Mouse (Mus musculus) kidney, embryonic 14.5 days (tissue): ENCODE results near the gene Dohh. TPM values are rescaled to one million over a fixed set of nuclear protein-coding genes. Genes with fewer than 3 reads are reported as not detected.

ENCODE experiments used
- ATAC-seq: fragments of 200-750 bp; cut with Nextera tagmentation; 2 replicates; pipeline ENCODE4 v1.8.0; 2017; ENCODE audit warnings: moderate number of reproducible peaks, mild to moderate bottlenecking, moderate TSS enrichment, moderate library complexity; ENCODE audit not compliant: low FRiP score, low TSS enrichment
- H3K27ac ChIP-seq: fragments of 300-500 bp; sonication (generic); 2 replicates; pipeline ENCODE4 v1.5.1; 2014; ENCODE audit warnings: low read depth, mild to moderate bottlenecking, low read length, moderate library complexity, mixed read lengths
- H3K27me3 ChIP-seq: fragments of 300-500 bp; sonication (generic); 2 replicates; pipeline ENCODE4 v1.6.1; 2014; ENCODE audit warnings: mild to moderate bottlenecking, low read length; ENCODE audit not compliant: control insufficient read depth, insufficient read depth
- H3K36me3 ChIP-seq: fragments of 300-500 bp; sonication (generic); 2 replicates; pipeline ENCODE4 v1.6.1; 2014; ENCODE audit warnings: low read length, mixed read lengths; ENCODE audit not compliant: control insufficient read depth, insufficient read depth
- H3K4me1 ChIP-seq: fragments of 300-500 bp; sonication (generic); 2 replicates; pipeline ENCODE4 v1.6.1; 2014; ENCODE audit warnings: low read length, mixed read lengths; ENCODE audit not compliant: control insufficient read depth, insufficient read depth
- H3K4me2 ChIP-seq: fragments of 300-500 bp; sonication (generic); replicated peaks from 2 replicates; pipeline ENCODE4 v1.6.1; 2014; ENCODE audit warnings: low read depth, mild to moderate bottlenecking, low read length
- H3K4me3 ChIP-seq: fragments of 300-500 bp; sonication (generic); 2 replicates; pipeline ENCODE4 v1.5.1; 2014; ENCODE audit warnings: mild to moderate bottlenecking, low read length
- H3K9ac ChIP-seq: fragments of 300-500 bp; sonication (generic); 2 replicates; pipeline ENCODE4 v1.6.1; 2014; ENCODE audit warnings: low read depth, mild to moderate bottlenecking, low read length, moderate library complexity
- H3K9me3 ChIP-seq: fragments of 300-500 bp; sonication (generic); 2 replicates; pipeline ENCODE4 v1.6.1; 2016; ENCODE audit warnings: low read length; ENCODE audit not compliant: control insufficient read depth
- WGBS: fragments of 180-500 bp; shearing (Covaris S2); extraction: QIAGEN DNeasy Blood & Tissue Kit; methylation state at CpG from one replicate; pipeline ENCODE4 v1.1.7; 2014; 5-methylcytosine and 5-hydroxymethylcytosine counted together
- polyA plus RNA-seq: library from polyadenylated mRNA; unstranded; fragments of >200 nt; fragmentation: Nextera tagmentation; extraction: Ambion mirVana; gene quantifications from 2 replicates; pipeline ENCODE4 v1.2.1, GENCODE M21; 2014

Dohh gene
- polyA plus RNA-seq, result 59.2 and 73.9 TPM in 2 replicates

- Histone ChIP-seq H3K27ac (peak within 1 kb of the TSS; percentile 82), H3K4me3 (peak within 1 kb of the TSS; percentile 98), H3K9me3 (no peaks in the 10 kb centered on the region), H3K4me2 (peak within 1 kb of the TSS; percentile 69), H3K9ac (peak within 1 kb of the TSS; percentile 83), H3K27me3 (no peaks in the 10 kb centered on the region), H3K4me1 (peaks cover 9% of the 10 kb centered on the region), H3K36me3 (peaks cover 30% of the 10 kb centered on the region)
- WGBS, result 4% methylated on average over 52 of the region's 54 CpGs
- ATAC-seq, result peak; percentile 93
These were observed at the start of gene Dohh, which contains the start of gene Gm48551 for GRCm38 (mm10) chr10:81383802-81384604. Gene Dohh, plus strand, starts transcription at chr10:81384428. Gene Gm48551, plus strand, starts transcription at chr10:81384466.

DNA sequence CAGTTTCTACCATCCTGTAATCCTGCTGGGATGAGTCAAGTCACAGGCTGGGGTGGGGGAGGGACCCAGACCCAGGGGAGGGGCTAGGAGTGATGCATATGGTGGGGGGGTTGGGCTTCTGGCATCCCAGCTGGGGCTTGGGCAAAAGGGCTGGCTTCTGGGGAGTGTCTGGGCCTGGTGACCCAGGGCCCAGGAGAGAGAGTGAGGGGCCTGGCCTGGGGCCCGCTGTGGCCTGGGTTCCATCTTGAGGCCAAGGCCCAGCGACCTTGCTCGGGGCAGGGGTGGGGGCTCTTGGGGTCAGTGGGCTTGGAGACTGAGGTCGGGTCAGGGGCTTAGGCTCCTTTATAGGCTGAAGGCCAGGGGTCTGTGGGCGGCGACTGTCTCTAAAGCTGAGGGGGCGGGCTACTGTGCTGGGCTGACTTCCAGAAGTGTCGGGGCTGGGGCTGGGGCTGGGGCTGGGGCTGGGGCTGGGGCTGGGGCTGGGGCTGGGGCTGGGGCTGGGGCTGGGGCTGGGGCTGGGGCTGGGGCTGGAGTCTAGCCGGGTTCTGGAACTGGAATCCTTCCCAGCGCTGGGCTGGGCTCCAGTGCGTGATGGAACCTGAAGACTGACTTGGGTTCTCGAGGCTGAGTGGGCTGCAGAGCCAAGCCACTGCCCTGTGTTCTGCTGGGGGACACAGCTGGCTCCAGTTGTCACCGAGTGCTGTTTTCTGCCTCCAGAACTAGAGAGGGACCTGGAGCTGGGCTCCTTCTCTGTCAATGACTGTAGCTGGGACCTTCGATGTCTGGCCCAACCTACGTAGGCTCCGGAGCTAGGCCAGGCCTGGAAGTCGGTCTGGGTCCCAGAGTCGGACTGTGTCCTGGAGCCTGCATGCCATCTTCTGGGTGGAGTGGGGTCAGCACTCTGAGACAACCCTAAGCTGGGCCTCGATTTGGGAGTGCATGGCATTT lies 48.6 kb upstream of the Dohh start:
- H3K27ac ChIP-seq, result peak overlapping the region; percentile 52
- H3K4me2 ChIP-seq, result no peak overlapping the region; the same call in 1 of the 2 replicates
- H3K9me3 ChIP-seq, result no peaks in the 10 kb centered on the region
- peak; percentile 41 for ATAC-seq
- peaks cover 9% of the 10 kb centered on the region for H3K27me3 ChIP-seq
- WGBS, result 42% methylated on average over 12 of the region's 19 CpGs
- no peak overlapping the region for H3K9ac ChIP-seq
- no peaks in the 10 kb centered on the region for H3K36me3 ChIP-seq
- no peak overlapping the region for H3K4me3 ChIP-seq
- H3K4me1 ChIP-seq, result peaks cover 26% of the 10 kb centered on the region

- WGBS, result 70% methylated on average over 4 of the region's 4 CpGs
- H3K36me3 ChIP-seq, result no peaks in the 10 kb centered on the region
- no peak overlapping the region for H3K4me3 ChIP-seq
- peaks cover 26% of the 10 kb centered on the region for H3K4me1 ChIP-seq
- H3K9me3 ChIP-seq, result no peaks in the 10 kb centered on the region
- ATAC-seq, result no peak
- H3K4me2 ChIP-seq, result no peak overlapping the region
- no peak overlapping the region for H3K9ac ChIP-seq
- peak overlapping the region; percentile 52; the same call in 1 of the 2 replicates for H3K27ac ChIP-seq
- peaks cover 9% of the 10 kb centered on the region for H3K27me3 ChIP-seq
These were observed 47.7 kb upstream of the Dohh start for GRCm38 (mm10) chr10:81336558-81336957.

DNA sequence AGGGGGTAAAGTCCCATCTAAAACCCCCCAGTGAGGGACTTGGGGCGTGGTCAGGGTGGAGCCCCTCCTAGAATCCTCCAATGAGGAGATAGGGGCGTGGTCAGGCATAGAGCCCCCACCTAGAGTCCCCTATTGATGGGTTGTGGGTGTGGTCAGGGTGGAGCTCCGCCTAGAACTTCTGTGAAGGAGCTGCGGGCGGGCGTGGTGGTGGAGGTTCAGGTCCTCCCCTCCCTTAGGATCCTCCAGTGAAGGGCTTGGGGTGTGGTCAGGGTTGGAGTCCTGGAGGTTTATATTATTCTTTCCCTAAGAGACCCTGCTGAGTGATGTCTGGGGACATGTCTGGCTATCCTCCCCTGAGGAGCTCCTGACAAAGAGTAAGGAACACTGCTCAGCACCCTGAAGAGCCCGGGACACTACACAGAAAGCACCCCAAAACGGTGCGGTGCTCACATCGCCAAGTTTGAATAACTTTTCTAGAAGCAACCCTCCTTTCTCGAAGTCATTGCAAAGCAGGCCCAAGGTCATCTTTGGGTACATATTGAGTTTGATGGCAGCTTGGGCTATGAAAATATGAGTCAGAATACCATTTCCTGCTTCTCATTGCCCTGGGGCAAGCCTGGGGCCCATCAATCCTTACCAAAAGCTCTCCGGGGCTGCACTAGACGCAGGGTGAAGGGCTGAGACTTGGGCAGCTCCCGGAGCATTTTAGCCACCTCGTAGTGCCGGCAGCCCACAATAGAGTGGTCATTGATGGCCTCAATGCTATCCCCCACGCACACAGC lies 43.5 kb upstream of the Dohh start:
- Histone ChIP-seq H3K27ac (no peak overlapping the region), H3K27me3 (peaks cover 22% of the 10 kb centered on the region), H3K9ac (no peak overlapping the region), H3K4me2 (no peak overlapping the region), H3K36me3 (no peaks in the 10 kb centered on the region), H3K9me3 (no peaks in the 10 kb centered on the region), H3K4me3 (no peak overlapping the region), H3K4me1 (peaks cover 12% of the 10 kb centered on the region; the same call in 1 of the 2 replicates)
- WGBS, result 41% methylated on average over 17 of the region's 17 CpGs
- ATAC-seq, result no peak

GRCm38 (mm10) chr10:81341333-81341949 lies 42.8 kb upstream of the Dohh start:
- Histone ChIP-seq H3K4me3 (no peak overlapping the region), H3K27me3 (peaks cover 22% of the 10 kb centered on the region), H3K36me3 (no peaks in the 10 kb centered on the region), H3K9me3 (no peaks in the 10 kb centered on the region), H3K9ac (no peak overlapping the region), H3K27ac (no peak overlapping the region), H3K4me1 (peaks cover 7% of the 10 kb centered on the region; the same call in 1 of the 2 replicates), H3K4me2 (no peak overlapping the region)
- WGBS, result 35% methylated on average over 16 of the region's 16 CpGs
- no peak for ATAC-seq

DNA sequence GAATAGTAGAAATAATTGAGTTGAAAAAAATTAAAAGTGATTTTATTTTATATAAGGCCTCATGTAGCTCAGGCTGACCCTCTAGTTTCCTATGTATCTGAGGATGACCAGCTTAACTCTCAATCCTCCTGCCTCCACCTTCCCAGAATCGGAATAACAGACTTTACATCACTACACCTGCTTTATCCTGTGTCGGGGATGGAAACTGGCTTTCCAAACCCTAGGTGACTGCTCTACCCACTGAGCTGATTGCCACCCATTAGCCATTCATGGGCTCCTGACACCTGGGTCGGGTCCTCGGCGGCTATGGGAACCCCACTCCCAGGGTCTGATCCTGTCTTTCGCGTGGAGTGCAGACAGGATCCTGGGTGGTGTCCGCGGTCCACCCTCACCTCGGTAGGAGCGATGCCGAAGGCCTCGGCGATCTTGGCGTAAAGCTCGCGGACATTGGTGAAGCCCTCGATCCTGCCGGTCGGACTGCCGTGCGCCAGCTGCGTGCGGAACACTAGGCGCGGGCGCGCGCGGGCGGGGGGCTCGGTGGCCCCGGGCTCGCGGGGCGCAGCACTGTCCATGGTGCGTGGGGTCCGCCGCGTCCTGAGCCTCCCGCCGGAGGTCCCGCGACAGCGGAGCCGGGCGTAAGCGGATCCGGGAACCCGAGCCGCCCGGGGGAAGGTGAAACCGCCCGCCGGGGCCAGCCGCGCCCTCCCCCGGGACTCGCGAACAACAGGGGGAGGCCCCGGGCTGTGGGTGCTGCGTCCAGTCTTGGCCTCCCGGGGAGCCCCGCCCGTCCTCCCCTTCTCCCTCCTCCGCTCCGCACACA lies 41.3 kb upstream of the Dohh start, which contains the start of gene Gipc3:
Gene Gipc3 (minus strand): TSS at position 581 of the 820 bp plus-strand sequence.
- Histone ChIP-seq H3K27ac (no peak within 1 kb of the TSS), H3K36me3 (peaks cover 7% of the 10 kb centered on the region; the same call in 1 of the 2 replicates), H3K9me3 (no peaks in the 10 kb centered on the region), H3K27me3 (peaks cover 22% of the 10 kb centered on the region), H3K4me1 (peaks cover 17% of the 10 kb centered on the region), H3K4me2 (peak within 1 kb of the TSS; percentile 85), H3K9ac (peak within 1 kb of the TSS; percentile 60; the same call in 1 of the 2 replicates), H3K4me3 (peak within 1 kb of the TSS; percentile 45)
- ATAC-seq, result no peak
- 4% methylated on average over 65 of the region's 67 CpGs for WGBS

DNA sequence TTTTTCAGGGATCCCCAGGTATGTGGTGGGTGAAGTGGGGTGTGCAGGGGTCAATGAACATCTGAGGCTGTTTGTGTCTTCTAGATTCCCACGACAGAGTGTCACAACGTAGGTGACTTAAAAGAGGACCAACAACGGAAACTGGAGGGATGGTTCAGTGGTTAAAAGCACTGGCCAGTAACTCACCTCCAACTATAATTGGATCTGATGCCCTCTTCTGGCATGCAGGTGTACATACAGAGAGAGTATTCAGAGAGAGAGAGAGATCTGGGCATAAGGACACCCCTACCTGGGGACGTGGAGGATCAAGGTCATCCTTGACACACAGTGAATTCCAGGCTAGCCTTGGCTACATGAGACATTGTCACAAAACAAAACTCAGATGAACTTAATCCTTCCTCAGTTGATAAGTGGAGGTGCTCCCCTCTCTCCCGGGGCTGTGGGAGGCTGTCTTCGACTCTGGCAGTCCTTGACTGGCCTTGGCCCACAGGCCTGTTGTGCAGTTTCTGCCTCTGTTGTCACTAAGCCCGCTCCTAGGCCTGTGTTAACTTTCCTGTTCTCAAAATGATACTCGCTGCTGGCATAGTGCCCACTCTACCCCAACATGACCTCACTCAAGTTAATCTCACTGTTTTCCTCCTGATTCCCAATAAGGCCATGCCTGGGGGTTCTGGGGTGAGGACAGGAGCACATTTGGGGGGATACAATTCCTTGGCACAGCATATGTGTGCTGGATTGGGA lies 39.6 kb upstream of the Dohh start:
- H3K4me2 ChIP-seq, result no peak overlapping the region

More for the DNA sequence above, 39.6 kb upstream of the Dohh start:
- Histone ChIP-seq H3K4me3 (no peak overlapping the region), H3K9ac (no peak overlapping the region), H3K4me1 (peaks cover 21% of the 10 kb centered on the region), H3K27ac (no peak overlapping the region), H3K27me3 (peaks cover 22% of the 10 kb centered on the region), H3K9me3 (no peaks in the 10 kb centered on the region), H3K36me3 (peaks cover 13% of the 10 kb centered on the region; the same call in 1 of the 2 replicates)
- WGBS, result 49% methylated on average over 8 of the region's 8 CpGs
- ATAC-seq, result no peak
